Mouse (Mus musculus): Measurements from ENCODE around the gene Mast4.

Gene Mast4

GRCm38 (mm10) chr13:103043011-103043410 lies 291.3 kb downstream of the Mast4 start:
- DNase-seq = no peak

GRCm38 (mm10) chr13:103037466-103037865 lies 296.8 kb downstream of the Mast4 start:
- DNase-seq = no peak

- DNase-seq = no peak
These were observed 304.9 kb downstream of the Mast4 start for GRCm38 (mm10) chr13:103029377-103029776.

GRCm38 (mm10) chr13:103027456-103028078 lies 306.7 kb downstream of the Mast4 start:
- DNase-seq = no peak

GRCm38 (mm10) chr13:103025461-103025860 lies 308.8 kb downstream of the Mast4 start:
- DNase-seq = no peak

- DNase-seq = no peak
These were observed 315.8 kb downstream of the Mast4 start for GRCm38 (mm10) chr13:103018481-103018880.

- no peak for DNase-seq
These were observed 316.6 kb downstream of the Mast4 start for GRCm38 (mm10) chr13:103017661-103018060.

- DNase-seq = no peak
These were observed 319.1 kb downstream of the Mast4 start for GRCm38 (mm10) chr13:103015131-103015750.

GRCm38 (mm10) chr13:103014631-103015030 lies 319.7 kb downstream of the Mast4 start:
- DNase-seq = no peak

- DNase-seq = no peak
These were observed 320.1 kb downstream of the Mast4 start for GRCm38 (mm10) chr13:103014222-103014621.

GRCm38 (mm10) chr13:103005227-103005626 lies 329.1 kb downstream of the Mast4 start:
- DNase-seq = no peak

GRCm38 (mm10) chr13:103001831-103002230 lies 332.5 kb downstream of the Mast4 start:
- no peak for DNase-seq

GRCm38 (mm10) chr13:103000891-103001290 lies 333.4 kb downstream of the Mast4 start:
- no peak for DNase-seq

- no peak for DNase-seq
These were observed 340.2 kb downstream of the Mast4 start for GRCm38 (mm10) chr13:102994098-102994497.

- no peak for DNase-seq
These were observed 341.4 kb downstream of the Mast4 start for GRCm38 (mm10) chr13:102992680-102993423.

GRCm38 (mm10) chr13:102991928-102992327 lies 342.4 kb downstream of the Mast4 start:
- DNase-seq = no peak

GRCm38 (mm10) chr13:102991196-102991595 lies 343.1 kb downstream of the Mast4 start:
- DNase-seq = no peak

GRCm38 (mm10) chr13:102990085-102990484 lies 344.2 kb downstream of the Mast4 start:
- DNase-seq = no peak

GRCm38 (mm10) chr13:102989616-102990015 lies 344.7 kb downstream of the Mast4 start:
- DNase-seq = no peak

- DNase-seq = no peak
These were observed 345.3 kb downstream of the Mast4 start for GRCm38 (mm10) chr13:102988976-102989375.

GRCm38 (mm10) chr13:102988251-102988895 lies 345.9 kb downstream of the Mast4 start:
- DNase-seq = no peak

- DNase-seq = no peak
These were observed 349.7 kb downstream of the Mast4 start for GRCm38 (mm10) chr13:102984550-102984949.

GRCm38 (mm10) chr13:102973853-102974252 lies 360.4 kb downstream of the Mast4 start:
- no peak for DNase-seq
